Mouse (Mus musculus): Measurements from ENCODE around the gene Slc4a1. TPM values are rescaled to one million over a fixed set of nuclear protein-coding genes. Genes with fewer than 3 reads are reported as not detected.

Gene Slc4a1
- polyA plus RNA-seq, 1 experiment = 2.6 TPM

DNA sequence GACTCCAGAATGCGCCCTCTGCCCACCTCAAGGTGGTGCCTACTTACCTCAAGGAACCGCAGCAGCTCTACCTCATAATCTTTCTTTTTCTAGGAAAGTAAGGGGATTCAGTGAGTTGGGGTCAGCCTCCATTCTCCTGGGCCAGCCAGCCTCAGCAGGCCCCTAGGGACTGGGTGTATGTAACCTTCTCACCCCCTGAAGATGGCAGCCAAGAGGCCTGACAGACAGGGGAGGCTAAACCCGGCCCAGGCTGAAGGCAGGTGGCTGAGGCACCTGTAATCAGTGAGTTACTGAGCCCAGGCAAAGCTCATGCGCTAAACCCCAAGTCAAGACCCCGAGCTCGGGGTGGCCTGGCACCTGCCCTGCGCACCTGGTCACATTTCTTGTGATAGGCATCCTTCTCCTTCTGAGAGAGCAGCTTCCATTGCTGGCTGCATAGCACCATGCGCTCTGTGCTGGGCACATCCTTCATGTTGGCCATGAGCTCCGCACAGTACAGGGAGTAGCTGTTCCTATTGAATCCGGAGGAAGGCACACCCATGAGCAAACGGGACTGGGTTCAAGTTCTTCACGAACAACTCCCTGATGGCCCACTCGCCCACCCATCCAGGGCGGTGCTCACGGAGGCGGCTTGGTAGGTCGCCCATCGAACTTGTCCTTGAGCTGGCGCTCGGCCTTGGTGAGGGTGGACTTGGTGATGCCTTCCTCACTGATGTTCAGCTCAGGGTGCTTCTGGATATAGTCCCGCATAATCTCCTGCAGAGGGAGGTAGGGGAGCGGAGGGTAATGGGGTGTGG lies 56.0 kb downstream of the Slc4a1 start:
- TF ChIP-seq POLR2A (IDR thresholded peaks at IDR 0.05; ENCODE audit: borderline replicate concordance, extremely low read depth, insufficient read depth, insufficient read length, poor library complexity, severe bottlenecking) = no peak
- no peak for TF ChIP-seq CTCF (IDR thresholded peaks at IDR 0.05; ENCODE audit: borderline replicate concordance, extremely low read depth, insufficient read depth, insufficient read length)

DNA sequence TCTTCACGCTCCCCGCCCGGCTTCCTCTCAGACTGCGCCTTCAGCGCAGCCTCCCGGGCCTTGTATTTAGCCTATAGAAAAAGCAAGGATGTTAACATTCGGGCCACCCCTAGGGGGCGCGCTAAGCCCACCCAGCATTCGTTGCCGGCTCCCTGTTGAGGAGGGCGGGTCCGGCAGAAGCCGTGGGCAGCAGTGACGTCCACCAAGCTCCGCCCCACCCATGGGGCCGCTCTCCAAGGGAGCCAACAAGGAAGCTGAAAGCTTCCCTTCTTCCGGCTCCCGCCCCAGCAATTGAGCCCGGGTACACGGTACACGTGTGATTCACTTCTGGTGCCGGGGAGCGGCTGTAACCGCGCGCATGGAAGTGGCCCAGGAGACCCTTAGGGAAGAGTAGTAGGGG lies 57.0 kb downstream of the Slc4a1 start:
- peak; percentile 98 for DNase-seq (ENCODE audit: low read depth)
- TF ChIP-seq POLR2A (IDR thresholded peaks at IDR 0.05; ENCODE audit: borderline replicate concordance, extremely low read depth, insufficient read depth, insufficient read length, poor library complexity, severe bottlenecking) = no peak
- TF ChIP-seq CTCF (IDR thresholded peaks at IDR 0.05; ENCODE audit: borderline replicate concordance, extremely low read depth, insufficient read depth, insufficient read length) = peak; percentile 97

More for the DNA sequence above, 56.0 kb downstream of the Slc4a1 start:
- DNase-seq (ENCODE audit: low read depth) = no peak

DNA sequence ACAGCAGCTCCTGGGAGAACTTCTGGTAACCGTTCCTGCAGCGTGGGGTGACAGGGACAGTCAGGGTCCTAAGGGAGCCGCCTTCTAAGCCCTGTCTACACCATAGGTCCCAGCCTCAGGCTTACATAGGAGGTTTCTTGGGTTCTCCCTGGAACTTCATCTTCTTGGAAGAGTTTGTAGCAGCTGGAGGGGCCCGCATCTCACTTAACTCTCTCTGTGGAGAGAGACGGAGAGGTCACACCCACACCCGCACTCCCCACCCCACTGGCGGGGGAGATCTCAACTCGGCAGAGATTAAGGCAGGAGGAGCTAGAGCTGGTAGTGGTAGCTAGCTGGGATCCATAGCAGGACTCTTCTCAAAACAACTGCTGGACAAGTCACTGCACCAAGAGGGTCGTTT lies 57.9 kb downstream of the Slc4a1 start:
- DNase-seq (ENCODE audit: low read depth) = no peak
- TF ChIP-seq CTCF (IDR thresholded peaks at IDR 0.05; ENCODE audit: borderline replicate concordance, extremely low read depth, insufficient read depth, insufficient read length) = no peak
- TF ChIP-seq POLR2A (IDR thresholded peaks at IDR 0.05; ENCODE audit: borderline replicate concordance, extremely low read depth, insufficient read depth, insufficient read length, poor library complexity, severe bottlenecking) = no peak

DNA sequence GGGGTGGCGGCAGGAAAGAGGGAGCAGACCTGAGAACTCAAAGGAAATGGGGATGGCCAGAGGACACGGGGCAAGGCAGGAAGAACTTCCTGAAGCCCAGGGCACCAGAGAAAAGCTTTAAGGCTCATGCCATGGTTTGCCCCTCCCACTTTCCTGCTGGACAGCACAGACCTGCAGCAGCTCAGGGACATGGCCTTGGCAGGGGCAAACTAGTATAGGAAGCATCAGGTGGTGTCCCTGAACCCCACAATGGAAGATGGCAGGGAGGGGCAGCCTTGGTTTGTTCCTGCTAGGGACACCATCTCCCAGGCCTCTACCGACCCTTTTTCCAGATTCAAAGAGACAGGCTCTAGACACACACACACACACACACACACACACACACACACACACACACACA lies 60.6 kb downstream of the Slc4a1 start:
- no peak for TF ChIP-seq CTCF (IDR thresholded peaks at IDR 0.05; ENCODE audit: borderline replicate concordance, extremely low read depth, insufficient read depth, insufficient read length)
- no peak for TF ChIP-seq POLR2A (IDR thresholded peaks at IDR 0.05; ENCODE audit: borderline replicate concordance, extremely low read depth, insufficient read depth, insufficient read length, poor library complexity, severe bottlenecking)
- no peak for DNase-seq (ENCODE audit: low read depth)

DNA sequence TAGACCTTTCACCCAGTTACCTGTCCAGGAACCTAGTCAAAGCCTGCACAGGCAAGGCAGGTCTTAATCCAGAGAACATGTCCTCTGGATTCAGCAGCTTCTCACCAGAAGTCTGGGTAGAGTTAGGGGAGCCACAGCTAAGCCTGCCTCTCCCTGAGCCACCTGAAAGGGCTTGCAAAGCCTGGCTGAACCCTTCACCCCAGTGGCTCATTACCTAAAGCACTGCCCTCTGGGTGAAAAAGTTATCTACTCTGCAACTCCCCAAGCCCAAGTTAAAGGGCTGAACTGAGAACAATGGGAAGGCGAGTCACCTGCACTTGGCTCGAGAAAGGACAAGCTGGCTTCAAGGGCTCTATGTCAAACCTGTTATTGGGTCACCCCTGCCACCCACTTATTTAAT lies 61.9 kb downstream of the Slc4a1 start:
- no peak for DNase-seq (ENCODE audit: low read depth)
- TF ChIP-seq CTCF (IDR thresholded peaks at IDR 0.05; ENCODE audit: borderline replicate concordance, extremely low read depth, insufficient read depth, insufficient read length) (no peak), POLR2A (IDR thresholded peaks at IDR 0.05; ENCODE audit: borderline replicate concordance, extremely low read depth, insufficient read depth, insufficient read length, poor library complexity, severe bottlenecking) (no peak)

DNA sequence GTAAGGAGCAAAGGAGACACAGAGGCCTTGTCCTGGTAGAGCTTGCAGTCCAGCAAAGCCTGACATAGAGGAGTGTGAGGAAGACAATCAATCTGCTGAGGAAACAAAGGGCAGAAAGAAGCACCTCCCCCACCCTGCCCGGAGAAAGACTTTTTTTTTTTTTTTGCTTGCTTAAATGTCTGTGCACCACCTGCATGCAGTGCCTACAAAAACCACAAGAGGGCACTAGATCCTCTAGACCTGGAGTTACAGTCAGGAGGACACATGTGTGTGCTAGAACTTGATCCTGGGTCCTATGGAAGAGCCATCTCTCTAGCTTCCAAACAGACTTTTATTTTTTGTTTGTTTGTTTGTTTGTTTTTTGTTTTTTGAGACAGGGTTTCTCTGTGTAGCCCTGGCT lies 66.2 kb downstream of the Slc4a1 start:
- TF ChIP-seq CTCF (IDR thresholded peaks at IDR 0.05; ENCODE audit: borderline replicate concordance, extremely low read depth, insufficient read depth, insufficient read length) = peak; percentile 55; the same call in 1 of the 2 replicates
- no peak for TF ChIP-seq POLR2A (IDR thresholded peaks at IDR 0.05; ENCODE audit: borderline replicate concordance, extremely low read depth, insufficient read depth, insufficient read length, poor library complexity, severe bottlenecking)
- DNase-seq (ENCODE audit: low read depth) = peak; percentile 70

Other genes with a start within 250 kb of the Slc4a1 start
- 0.04 and 0.05 TPM in 2 replicates for gene Nags, start 220.7 kb downstream of the Slc4a1 start, polyA plus RNA-seq (2012; rRNA removed)
- 36.3 and 38.6 TPM in 2 replicates for gene Tmem101, start 209.8 kb downstream of the Slc4a1 start, polyA plus RNA-seq (2012; rRNA removed)
- gene Lsm12, start 180.9 kb downstream of the Slc4a1 start, polyA plus RNA-seq (2012; rRNA removed) = 36.5 and 47.6 TPM in 2 replicates
- gene G6pc3, start 176.6 kb downstream of the Slc4a1 start, polyA plus RNA-seq (2012; rRNA removed) = 56.9 and 67.0 TPM in 2 replicates
- gene Hdac5, start 136.0 kb downstream of the Slc4a1 start, polyA plus RNA-seq (2012; rRNA removed) = 147 and 153 TPM in 2 replicates
- 5.0 and 8.2 TPM in 2 replicates for gene BC030867, start 117.3 kb downstream of the Slc4a1 start, polyA plus RNA-seq (2012; rRNA removed)
- gene Asb16, start 97.5 kb downstream of the Slc4a1 start, polyA plus RNA-seq (2012; rRNA removed) = 0.25 and 0.56 TPM in 2 replicates
- 74.7 and 88.3 TPM in 2 replicates for gene Tmub2, start 81.3 kb downstream of the Slc4a1 start, polyA plus RNA-seq (2012; rRNA removed)
- gene Atxn7l3, start 69.6 kb downstream of the Slc4a1 start, polyA plus RNA-seq (2012; rRNA removed) = 116 and 130 TPM in 2 replicates
- gene Ubtf, start 46.5 kb downstream of the Slc4a1 start, polyA plus RNA-seq (2012; rRNA removed) = 57.7 and 80.5 TPM in 2 replicates
- 292 and 306 TPM in 2 replicates for gene Rundc3a, start 27.2 kb upstream of the Slc4a1 start, polyA plus RNA-seq (2012; rRNA removed)
- 122 and 129 TPM in 2 replicates for gene Slc25a39, start 41.7 kb upstream of the Slc4a1 start, polyA plus RNA-seq (2012; rRNA removed)
- gene Grn, start 64.1 kb upstream of the Slc4a1 start, polyA plus RNA-seq (2012; rRNA removed) = 33.2 and 53.0 TPM in 2 replicates
- gene Fam171a2, start 81.5 kb upstream of the Slc4a1 start, polyA plus RNA-seq (2012; rRNA removed) = 221 and 276 TPM in 2 replicates
- gene Itga2b, start 103.9 kb upstream of the Slc4a1 start, polyA plus RNA-seq (2012; rRNA removed) = 4.8 and 5.3 TPM in 2 replicates
- gene Gpatch8, start 190.2 kb upstream of the Slc4a1 start, polyA plus RNA-seq (2012; rRNA removed) = 46.1 and 58.4 TPM in 2 replicates
- gene Gm11627, start 213.3 kb upstream of the Slc4a1 start, polyA plus RNA-seq (2012; rRNA removed) = 3.6 and 4.6 TPM in 2 replicates
- 35.6 and 59.4 TPM in 2 replicates for gene Fzd2, start 238.2 kb upstream of the Slc4a1 start, polyA plus RNA-seq (2012; rRNA removed)

Measured in brain, embryonic 14.5 days (tissue).